Mouse (Mus musculus) small intestine, adult 2 months (tissue): ENCODE data around the gene Lrp6. TPM values are rescaled to one million over a fixed set of nuclear protein-coding genes. Genes with fewer than 3 reads are reported as not detected.

Experiments
- H3K27ac ChIP-seq: fragments of 200-500 bp; 2 replicates; pipeline ENCODE4 v1.5.1; 2012; ENCODE audit warnings: low read depth, low read length, control low read depth, inconsistent platforms; ENCODE audit not compliant: insufficient read depth
- H3K27me3 ChIP-seq: fragments of 200-500 bp; 2 replicates; pipeline ENCODE4 v1.6.1; 2012; ENCODE audit warnings: mild to moderate bottlenecking, moderate library complexity, low read length, inconsistent platforms; ENCODE audit not compliant: control insufficient read depth, insufficient read depth
- H3K36me3 ChIP-seq: fragments of 200-500 bp; 2 replicates; pipeline ENCODE4 v1.6.1; 2012; ENCODE audit warnings: mild to moderate bottlenecking, low read length, control low read depth, inconsistent platforms; ENCODE audit not compliant: control insufficient read depth, insufficient read depth
- H3K4me1 ChIP-seq: fragments of 200-500 bp; 2 replicates; pipeline ENCODE4 v1.6.1; 2012; ENCODE audit warnings: low read length, inconsistent platforms, mixed read lengths; ENCODE audit not compliant: control insufficient read depth, insufficient read depth, insufficient read length
- H3K4me3 ChIP-seq: fragments of 200-500 bp; 2 replicates; pipeline ENCODE4 v1.5.1; 2012; ENCODE audit warnings: low read depth, mild to moderate bottlenecking, control low read depth, inconsistent platforms, low read length, moderate library complexity
- CTCF ChIP-seq: fragments of 200-500 bp; IDR thresholded peaks from 2 replicates; pipeline ENCODE4 v1.5.1; 2012; ENCODE audit warnings: low read depth, mild to moderate bottlenecking, control low read depth, inconsistent platforms, low read length, moderate library complexity, mixed read lengths; ENCODE audit not compliant: insufficient replicate concordance, insufficient read length; ENCODE audit errors: extremely low read depth
- POLR2A ChIP-seq: fragments of 200-500 bp; IDR thresholded peaks from 2 replicates; pipeline ENCODE4 v1.6.1; 2012; ENCODE audit warnings: low read depth, mild to moderate bottlenecking, control low read depth, inconsistent platforms, low read length, moderate library complexity
- WGBS: fragments of 180-500 bp; shearing (Covaris S2); methylation state at CpG from one replicate; pipeline ENCODE4 v1.1.7; 2018; 5-methylcytosine and 5-hydroxymethylcytosine counted together
- polyA plus RNA-seq: library from polyadenylated mRNA; depleted of rRNA; stranded (reverse); fragments of >200 nt; gene quantifications from 2 replicates; pipeline ENCODE4 v1.2.3, GENCODE M21; 2012

Gene Lrp6
- polyA plus RNA-seq, 1 experiment = 22.9 TPM

DNA sequence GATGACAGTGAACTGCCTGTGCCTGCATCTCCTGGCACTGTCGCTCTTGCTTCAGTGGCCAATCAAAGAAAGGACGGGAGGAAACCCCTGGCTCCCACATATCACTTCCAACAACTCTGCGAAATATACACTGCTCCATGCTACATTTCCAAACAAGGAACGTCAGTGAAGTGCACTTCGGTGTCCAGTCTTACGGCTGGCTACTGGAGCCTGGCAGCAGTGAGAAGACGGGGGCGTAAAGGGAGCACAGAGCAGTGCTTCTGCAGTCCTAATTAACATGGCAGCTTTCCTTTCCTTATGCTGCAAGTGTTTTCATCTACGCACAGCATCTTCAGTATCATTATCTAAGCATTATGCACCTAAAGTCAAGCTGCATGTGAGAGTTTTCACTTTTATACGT is 45.4 kb downstream of the Lrp6 start:
- no peak overlapping the region for H3K27ac ChIP-seq

GRCm38 (mm10) chr6:134520821-134521220 is 45.9 kb downstream of the Lrp6 start:
- Histone ChIP-seq H3K36me3 (peaks cover 4% of the 10 kb centered on the region), H3K4me1 (peaks cover 9% of the 10 kb centered on the region), H3K27ac (no peak overlapping the region), H3K27me3 (no peaks in the 10 kb centered on the region), H3K4me3 (no peak overlapping the region)
- no peak for TF ChIP-seq CTCF
- no peak for TF ChIP-seq POLR2A
- 33% methylated on average over 3 of the region's 3 CpGs for WGBS

More for the DNA sequence above, 45.4 kb downstream of the Lrp6 start:
- WGBS = 80% methylated on average over 10 of the region's 10 CpGs
- H3K27me3 ChIP-seq = no peaks in the 10 kb centered on the region
- H3K4me3 ChIP-seq = no peak overlapping the region
- peaks cover 4% of the 10 kb centered on the region for H3K36me3 ChIP-seq
- TF ChIP-seq CTCF (no peak), POLR2A (no peak)
- peaks cover 3% of the 10 kb centered on the region for H3K4me1 ChIP-seq

DNA sequence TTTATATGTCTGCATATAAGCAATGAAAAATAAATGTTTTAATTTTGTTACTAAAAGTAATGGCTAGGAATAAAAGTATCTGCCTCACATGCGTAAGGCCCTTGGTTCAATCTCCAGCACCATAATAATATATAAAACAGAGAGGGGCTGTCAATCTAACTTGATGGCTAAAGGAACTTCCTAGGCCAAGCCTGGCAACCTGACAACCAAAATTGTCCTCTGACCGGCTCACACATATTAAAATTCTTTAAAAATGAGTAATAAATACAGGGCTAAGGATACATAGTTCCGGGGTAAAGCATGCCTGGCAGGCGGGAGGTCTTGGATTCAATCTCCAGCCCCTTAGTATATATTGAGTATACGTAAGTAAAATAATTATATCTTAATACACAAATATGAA is 48.3 kb downstream of the Lrp6 start:
- peaks cover 4% of the 10 kb centered on the region for H3K36me3 ChIP-seq
- peaks cover 9% of the 10 kb centered on the region for H3K4me1 ChIP-seq
- H3K27me3 ChIP-seq = no peaks in the 10 kb centered on the region
- 75% methylated on average over 5 of the region's 5 CpGs for WGBS
- no peak overlapping the region for H3K27ac ChIP-seq
- TF ChIP-seq CTCF (no peak), POLR2A (no peak)
- H3K4me3 ChIP-seq = no peak overlapping the region

DNA sequence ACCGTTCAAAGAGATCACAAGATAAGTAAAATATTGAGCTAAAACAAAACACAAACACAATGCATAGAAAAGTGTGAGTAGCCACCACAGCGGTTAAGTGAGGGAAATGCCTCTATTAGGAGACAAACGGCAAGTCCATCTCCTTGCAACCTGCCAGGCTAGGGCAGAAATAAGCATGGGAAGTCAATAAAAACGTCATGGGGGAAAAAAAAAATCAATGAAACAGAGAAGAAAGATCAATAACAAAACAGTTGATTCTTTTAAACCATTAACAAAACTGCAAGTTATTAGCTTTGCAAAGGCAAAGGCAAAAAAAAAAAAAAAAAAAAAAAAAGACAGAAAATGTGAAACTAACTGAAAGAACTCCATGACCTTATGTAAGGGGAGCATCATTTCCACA is 49.6 kb downstream of the Lrp6 start:
- H3K27me3 ChIP-seq = no peaks in the 10 kb centered on the region
- no peak overlapping the region for H3K27ac ChIP-seq
- H3K4me1 ChIP-seq = peaks cover 9% of the 10 kb centered on the region
- TF ChIP-seq CTCF = no peak
- no peak for TF ChIP-seq POLR2A
- 47% methylated on average over 4 of the region's 4 CpGs for WGBS
- H3K36me3 ChIP-seq = peaks cover 6% of the 10 kb centered on the region
- H3K4me3 ChIP-seq = no peak overlapping the region

- no peaks in the 10 kb centered on the region for H3K27me3 ChIP-seq
- H3K4me1 ChIP-seq = peaks cover 9% of the 10 kb centered on the region
- TF ChIP-seq POLR2A (no peak), CTCF (no peak)
- peaks cover 10% of the 10 kb centered on the region for H3K36me3 ChIP-seq
- no peak overlapping the region for H3K27ac ChIP-seq
- no peak overlapping the region for H3K4me3 ChIP-seq
- WGBS = 22% methylated on average over 4 of the region's 4 CpGs
Observed at GRCm38 (mm10) chr6:134515416-134515815, 51.3 kb downstream of the Lrp6 start.

- Histone ChIP-seq H3K27ac (no peak overlapping the region), H3K4me3 (no peak overlapping the region), H3K36me3 (peaks cover 6% of the 10 kb centered on the region), H3K4me1 (peaks cover 9% of the 10 kb centered on the region), H3K27me3 (no peaks in the 10 kb centered on the region)
- TF ChIP-seq POLR2A (no peak), CTCF (no peak)
- WGBS = 74% methylated on average over 3 of the region's 3 CpGs
Observed at GRCm38 (mm10) chr6:134513896-134514510, 52.8 kb downstream of the Lrp6 start.

DNA sequence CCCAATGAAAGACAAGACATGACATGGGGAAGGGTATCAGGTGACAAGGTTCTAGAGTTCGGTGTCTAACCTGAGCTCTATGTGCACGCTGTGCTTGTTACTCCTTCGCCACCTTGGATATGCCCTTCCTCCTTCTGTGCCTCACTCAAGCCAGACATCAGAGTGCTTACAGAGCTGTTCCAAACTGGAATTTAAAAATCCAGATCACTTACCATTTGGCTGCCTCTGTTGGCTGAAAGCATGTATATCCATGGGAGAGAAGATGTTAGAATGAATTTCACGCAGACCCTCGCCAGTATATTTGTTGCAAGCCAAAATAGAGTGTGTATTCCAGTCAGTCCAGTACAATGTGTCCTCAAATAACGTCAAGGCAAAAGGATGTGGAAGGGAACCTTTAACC is 53.8 kb downstream of the Lrp6 start:
- Histone ChIP-seq H3K27me3 (no peaks in the 10 kb centered on the region), H3K4me1 (peaks cover 9% of the 10 kb centered on the region), H3K36me3 (peaks cover 6% of the 10 kb centered on the region; the same call in 1 of the 2 replicates), H3K4me3 (no peak overlapping the region), H3K27ac (no peak overlapping the region)
- 86% methylated on average over 6 of the region's 6 CpGs for WGBS
- TF ChIP-seq CTCF (no peak), POLR2A (no peak)

DNA sequence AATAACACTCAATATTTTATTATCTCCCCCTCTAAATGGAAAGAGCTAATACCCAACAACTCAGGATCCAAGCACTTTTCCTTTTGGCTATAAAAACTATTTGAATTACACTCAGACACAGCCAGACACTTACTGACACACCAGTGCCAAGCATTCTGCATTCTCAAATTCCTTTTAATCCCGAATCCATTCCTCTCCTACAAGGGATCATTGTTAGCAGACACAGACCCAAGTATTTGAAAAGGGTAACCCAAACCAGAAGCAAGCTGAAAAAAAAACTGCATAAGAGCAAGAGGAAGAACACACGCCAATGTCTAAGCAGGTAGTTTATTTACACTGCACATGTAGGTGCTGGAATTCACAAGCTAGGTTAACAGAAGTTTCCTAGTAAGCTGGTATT is 54.3 kb downstream of the Lrp6 start:
- peaks cover 8% of the 10 kb centered on the region; the same call in 1 of the 2 replicates for H3K36me3 ChIP-seq
- no peak for TF ChIP-seq POLR2A
- TF ChIP-seq CTCF = no peak
- no peak overlapping the region for H3K4me3 ChIP-seq
- 73% methylated on average over 2 of the region's 2 CpGs for WGBS
- no peak overlapping the region for H3K27ac ChIP-seq
- H3K4me1 ChIP-seq = peaks cover 9% of the 10 kb centered on the region
- H3K27me3 ChIP-seq = no peaks in the 10 kb centered on the region
